ENCODE assay signal across 17 mouse cellular contexts in genomic region chr15:11436709-11437280, GRCm38 (mm10). TPM values are rescaled to one million over a fixed set of nuclear protein-coding genes. Genes with fewer than 3 reads are reported as not detected.
DNase-seq lines count a peak whose midpoint lies in the region; ATAC-seq and TF ChIP-seq lines count a peak whose summit lies in the region.
"Had no signal": no experiment of that assay in that cellular context is flagged by ENCODE, and none has a peak within 500 bp of the region (broad histone marks: within the 10 kb centered on the region; RNA-seq: fewer than 3 reads in every experiment).

No protein-coding gene starts in this region.

- H3K4me3 ChIP-seq in forebrain, postnatal 0 days (ENCODE audit: low read depth, low read length): no peak overlapping the region
- H3K4me3 ChIP-seq in forebrain, embryonic 10.5 days: no peak overlapping the region
- no peak overlapping the region for H3K4me3 ChIP-seq in hindbrain, embryonic 13.5 days
- H3K4me3 ChIP-seq: intestine, embryonic 15.5 days; limb, embryonic 12.5 days; liver, embryonic 13.5 days; myocyte had no signal

- no peak for TF ChIP-seq CTCF in forebrain, postnatal 0 days (IDR thresholded peaks at IDR 0.05; ENCODE audit: low read depth)

- DNase-seq in forebrain, postnatal 0 days: no peak
- DNase-seq in forebrain, embryonic 10.5 days (ENCODE audit: extremely low spot score, low spot score): no peak
- peak; percentile 6 for DNase-seq in ovary, postnatal 36 days (ENCODE audit: low spot score)
- no peak for DNase-seq in ovary, adult 18-20 months (ENCODE audit: low spot score)
- DNase-seq in gastrocnemius, postnatal 10 days: peak; percentile 10
- DNase-seq in skeletal muscle tissue, adult 2 months (ENCODE audit: low read depth, low spot score): peak; percentile 18
- DNase-seq in natural killer cell, adult 2 months (ENCODE audit: low spot score in 2 of 2): no peak
- DNase-seq: adrenal gland, postnatal 36 days; cerebellum, adult 9-10 months; liver, embryonic 13.5 days; midbrain, embryonic 14.5 days had no signal

- H3K36me3 ChIP-seq in forebrain, postnatal 0 days (ENCODE audit: insufficient read depth): no peaks in the 10 kb centered on the region
- H3K36me3 ChIP-seq in forebrain, embryonic 10.5 days (replicated peaks): no peaks in the 10 kb centered on the region
- H3K36me3 ChIP-seq in hindbrain, embryonic 13.5 days: no peaks in the 10 kb centered on the region
- H3K36me3 ChIP-seq: intestine, embryonic 15.5 days; limb, embryonic 12.5 days; liver, embryonic 13.5 days had no signal

- no peak overlapping the region for H3K9ac ChIP-seq in forebrain, postnatal 0 days
- no peak overlapping the region for H3K9ac ChIP-seq in hindbrain, embryonic 13.5 days
- H3K9ac ChIP-seq: hindbrain, embryonic 14.5 days; intestine, embryonic 15.5 days; limb, embryonic 12.5 days; liver, embryonic 13.5 days had no signal

- ATAC-seq in forebrain, postnatal 0 days: 0 out of 2 replicates have a peak, but pooled peaks have one; percentile 16
- no peak for ATAC-seq in hindbrain, embryonic 13.5 days (ENCODE audit: low FRiP score)
- ATAC-seq: intestine, embryonic 15.5 days had no signal

- H3K27me3 ChIP-seq in forebrain, postnatal 0 days (ENCODE audit: insufficient read depth, low read length): no peaks in the 10 kb centered on the region
- H3K27me3 ChIP-seq in forebrain, embryonic 10.5 days (ENCODE audit: poor library complexity, severe bottlenecking): no peaks in the 10 kb centered on the region
- no peaks in the 10 kb centered on the region for H3K27me3 ChIP-seq in hindbrain, embryonic 13.5 days
- H3K27me3 ChIP-seq: intestine, embryonic 15.5 days; limb, embryonic 12.5 days; liver, embryonic 13.5 days had no signal

- H3K4me2 ChIP-seq in forebrain, postnatal 0 days (ENCODE audit: low read depth): no peak overlapping the region
- H3K4me2 ChIP-seq in hindbrain, embryonic 13.5 days: no peak overlapping the region
- H3K4me2 ChIP-seq: hindbrain, embryonic 14.5 days; intestine, embryonic 15.5 days; limb, embryonic 12.5 days; liver, embryonic 13.5 days had no signal

- H3K27ac ChIP-seq in forebrain, postnatal 0 days (ENCODE audit: low read depth, low read length): no peak overlapping the region
- no peak overlapping the region for H3K27ac ChIP-seq in forebrain, embryonic 10.5 days
- no peak overlapping the region for H3K27ac ChIP-seq in hindbrain, embryonic 13.5 days
- H3K27ac ChIP-seq: hindbrain, embryonic 14.5 days; intestine, embryonic 15.5 days; kidney, postnatal 0 days; limb, embryonic 12.5 days; liver, embryonic 13.5 days had no signal

- 88% methylated on average over 15 of the region's 15 CpGs for WGBS in forebrain, postnatal 0 days
- WGBS in forebrain, embryonic 10.5 days: 91% methylated on average over 15 of the region's 15 CpGs
- 96% methylated on average over 15 of the region's 15 CpGs for WGBS in hindbrain, embryonic 13.5 days

- no peaks in the 10 kb centered on the region for H3K9me3 ChIP-seq in forebrain, postnatal 0 days (ENCODE audit: low read length)
- no peaks in the 10 kb centered on the region for H3K9me3 ChIP-seq in forebrain, embryonic 10.5 days
- no peaks in the 10 kb centered on the region; the same call in none of the 2 replicates for H3K9me3 ChIP-seq in hindbrain, embryonic 13.5 days
- H3K9me3 ChIP-seq: intestine, embryonic 15.5 days; limb, embryonic 12.5 days; liver, embryonic 13.5 days had no signal

- H3K4me1 ChIP-seq in forebrain, postnatal 0 days (ENCODE audit: insufficient read depth): no peaks in the 10 kb centered on the region
- no peaks in the 10 kb centered on the region for H3K4me1 ChIP-seq in forebrain, embryonic 10.5 days
- H3K4me1 ChIP-seq in hindbrain, embryonic 13.5 days (replicated peaks): no peaks in the 10 kb centered on the region
- H3K4me1 ChIP-seq: intestine, embryonic 15.5 days; limb, embryonic 12.5 days; liver, embryonic 13.5 days had no signal

RNA-seq across cellular contexts. Expression of gene Tars, which starts 37.3 kb away (rescaled TPM):
- total RNA-seq in forebrain, postnatal 0 days (2014; rRNA removed): 27.6 and 38.9 TPM in 2 replicates
- 35.0 and 36.5 TPM in 2 replicates for polyA plus RNA-seq in forebrain, postnatal 0 days (2015; fragmentation: Nextera tagmentation; extraction: Ambion mirVana)
- 88.0 and 101 TPM in 2 replicates for polyA plus RNA-seq in forebrain, embryonic 10.5 days (2016; fragmentation: Nextera tagmentation; extraction: Ambion mirVana)
- 10 to 100 TPM; 30.6 to 37.4 TPM for total RNA-seq in gastrocnemius, postnatal 10 days (2021)
- 53.1 and 57.4 TPM in 2 replicates for polyA plus RNA-seq in hindbrain, embryonic 13.5 days (2015; fragmentation: Nextera tagmentation; extraction: Ambion mirVana)

Comparison
In these comparisons a context has a peak if more than half of its experiments do, and no peak if none do; other contexts are left out.
1. DNase-seq: peak in ovary, postnatal 36 days (single experiment), gastrocnemius, postnatal 10 days (single experiment) and skeletal muscle tissue, adult 2 months (single experiment); none in forebrain, postnatal 0 days (single experiment), forebrain, embryonic 10.5 days (single experiment), ovary, adult 18-20 months (single experiment) and natural killer cell, adult 2 months (0 of 2).